Mouse (Mus musculus): Measurements from ENCODE around the gene Clec11a. TPM values are rescaled to one million over a fixed set of nuclear protein-coding genes. Genes with fewer than 3 reads are reported as not detected.

Clec11a gene
- polyA plus RNA-seq, 1 experiment from 2014 or later: 0.06 TPM

Other genes starting within 250 kb of the Clec11a start
- not detected in 3 replicates for gene Klk1b21, start 204.6 kb downstream of the Clec11a start, polyA plus RNA-seq (2018)
- gene Klk1b22, start 194.2 kb downstream of the Clec11a start, polyA plus RNA-seq (2018): not detected in 3 replicates
- gene Klk1b16, start 170.1 kb downstream of the Clec11a start, polyA plus RNA-seq (2018): not detected in 3 replicates
- not detected in 3 replicates for gene Klk1b24, start 118.7 kb downstream of the Clec11a start, polyA plus RNA-seq (2018)
- not detected in 3 replicates for gene Klk1b3, start 108.7 kb downstream of the Clec11a start, polyA plus RNA-seq (2018)
- not detected in 3 replicates for gene Klk1b4, start 99.5 kb downstream of the Clec11a start, polyA plus RNA-seq (2018)
- not detected in 3 replicates for gene Klk1b5, start 91.0 kb downstream of the Clec11a start, polyA plus RNA-seq (2018)
- gene Klk1, start 81.5 kb downstream of the Clec11a start, polyA plus RNA-seq (2018): 0.30 TPM in 1 of 3 replicates, not detected in the others
- gene Gm36864, start 70.7 kb downstream of the Clec11a start, polyA plus RNA-seq (2018): not detected in 3 replicates
- 0.33 to 0.97 TPM (median 0.36 TPM) in 3 replicates for gene 1700028J19Rik, start 60.2 kb downstream of the Clec11a start, polyA plus RNA-seq (2018)
- 11.6 to 24.3 TPM (median 20.5 TPM) in 3 replicates for gene 2410002F23Rik, start 60.2 kb downstream of the Clec11a start, polyA plus RNA-seq (2018)
- gene Acp4, start 49.5 kb downstream of the Clec11a start, polyA plus RNA-seq (2018): not detected in 3 replicates
- not detected in 3 replicates for gene Gm15517, start 45.5 kb downstream of the Clec11a start, polyA plus RNA-seq (2018)
- 0.02 TPM in 1 of 3 replicates, not detected in the others for gene Shank1, start 3.4 kb upstream of the Clec11a start, polyA plus RNA-seq (2018)
- 0.11 TPM in 1 of 3 replicates, not detected in the others for gene Syt3, start 77.2 kb upstream of the Clec11a start, polyA plus RNA-seq (2018)
- gene 1700008O03Rik, start 78.9 kb upstream of the Clec11a start, polyA plus RNA-seq (2018): 0.16 TPM in 1 of 3 replicates, not detected in the others
- gene Lrrc4b, start 122.1 kb upstream of the Clec11a start, polyA plus RNA-seq (2018): not detected in 3 replicates
- gene Aspdh, start 158.5 kb upstream of the Clec11a start, polyA plus RNA-seq (2018): not detected in 3 replicates
- 12.5 to 32.1 TPM (median 31.4 TPM) in 3 replicates for gene Josd2, start 161.1 kb upstream of the Clec11a start, polyA plus RNA-seq (2018)
- 35.5 to 51.7 TPM (median 46.2 TPM) in 3 replicates for gene Emc10, start 189.6 kb upstream of the Clec11a start, polyA plus RNA-seq (2018)
- 0.89 to 1.5 TPM (median 0.99 TPM) in 3 replicates for gene Fam71e1, start 189.7 kb upstream of the Clec11a start, polyA plus RNA-seq (2018)
- not detected in 3 replicates for gene Mybpc2, start 217.8 kb upstream of the Clec11a start, polyA plus RNA-seq (2018)
- gene Spib, start 225.2 kb upstream of the Clec11a start, polyA plus RNA-seq (2018): 0.27 to 1.1 TPM (median 0.30 TPM) in 3 replicates
- gene Pold1, start 241.9 kb upstream of the Clec11a start, polyA plus RNA-seq (2018): 6.9 to 28.1 TPM (median 7.2 TPM) in 3 replicates
- 55.3 to 86.2 TPM (median 57.8 TPM) in 3 replicates for gene Nr1h2, start 247.0 kb upstream of the Clec11a start, polyA plus RNA-seq (2018)